Mouse (Mus musculus) forebrain, embryonic 16.5 days (tissue): ENCODE measurements at regions not wholly inside any gene's neighbourhood (a gene's known extent, or its start where the extent isn't known, plus 50 kb on each side); places are given as distances from the start of the nearest gene placed in this dataset.
A peak's percentile ranks its signal among the peaks of the same experiment; 100 is the strongest.

Source experiments
- ATAC-seq: fragments of 200-750 bp; cut with Nextera tagmentation; 2 replicates; pipeline ENCODE4 v1.8.0; 2017; ENCODE audit warnings: mild to moderate bottlenecking, moderate library complexity
- H3K27ac ChIP-seq: fragments of 300-500 bp; sonication (generic); 2 replicates; pipeline ENCODE4 v1.5.1; 2014; ENCODE audit warnings: low read length, control low read depth
- H3K27me3 ChIP-seq: fragments of 300-500 bp; sonication (generic); replicated peaks from 2 replicates; pipeline ENCODE4 v1.6.1; 2014; ENCODE audit warnings: low read length; ENCODE audit not compliant: control insufficient read depth, insufficient read depth
- H3K36me3 ChIP-seq: fragments of 300-500 bp; sonication (generic); 2 replicates; pipeline ENCODE4 v1.6.1; 2014; ENCODE audit not compliant: control insufficient read depth, insufficient read depth
- H3K4me1 ChIP-seq: fragments of 300-500 bp; sonication (generic); replicated peaks from 2 replicates; pipeline ENCODE4 v1.6.1; 2014; ENCODE audit warnings: low read length; ENCODE audit not compliant: control insufficient read depth, insufficient read depth
- H3K4me2 ChIP-seq: fragments of 300-500 bp; sonication (generic); 2 replicates; pipeline ENCODE4 v1.6.1; 2014; ENCODE audit warnings: mild to moderate bottlenecking, low read length, control low read depth
- H3K4me3 ChIP-seq: fragments of 300-500 bp; sonication (generic); replicated peaks from 2 replicates; pipeline ENCODE4 v1.5.1; 2014; ENCODE audit warnings: mild to moderate bottlenecking, low read length, control low read depth
- H3K9ac ChIP-seq: fragments of 300-500 bp; sonication (generic); replicated peaks from 2 replicates; pipeline ENCODE4 v1.6.1; 2014; ENCODE audit warnings: low read depth, low read length, control low read depth
- H3K9me3 ChIP-seq: fragments of 300-500 bp; sonication (generic); 2 replicates; pipeline ENCODE4 v1.6.1; 2016; ENCODE audit warnings: low read length; ENCODE audit not compliant: control insufficient read depth
- WGBS: fragments of 180-500 bp; shearing (Covaris S2); extraction: QIAGEN DNeasy Blood & Tissue Kit; methylation state at CpG from one replicate; pipeline ENCODE4 v1.1.7; 2014; 5-methylcytosine and 5-hydroxymethylcytosine counted together

DNA sequence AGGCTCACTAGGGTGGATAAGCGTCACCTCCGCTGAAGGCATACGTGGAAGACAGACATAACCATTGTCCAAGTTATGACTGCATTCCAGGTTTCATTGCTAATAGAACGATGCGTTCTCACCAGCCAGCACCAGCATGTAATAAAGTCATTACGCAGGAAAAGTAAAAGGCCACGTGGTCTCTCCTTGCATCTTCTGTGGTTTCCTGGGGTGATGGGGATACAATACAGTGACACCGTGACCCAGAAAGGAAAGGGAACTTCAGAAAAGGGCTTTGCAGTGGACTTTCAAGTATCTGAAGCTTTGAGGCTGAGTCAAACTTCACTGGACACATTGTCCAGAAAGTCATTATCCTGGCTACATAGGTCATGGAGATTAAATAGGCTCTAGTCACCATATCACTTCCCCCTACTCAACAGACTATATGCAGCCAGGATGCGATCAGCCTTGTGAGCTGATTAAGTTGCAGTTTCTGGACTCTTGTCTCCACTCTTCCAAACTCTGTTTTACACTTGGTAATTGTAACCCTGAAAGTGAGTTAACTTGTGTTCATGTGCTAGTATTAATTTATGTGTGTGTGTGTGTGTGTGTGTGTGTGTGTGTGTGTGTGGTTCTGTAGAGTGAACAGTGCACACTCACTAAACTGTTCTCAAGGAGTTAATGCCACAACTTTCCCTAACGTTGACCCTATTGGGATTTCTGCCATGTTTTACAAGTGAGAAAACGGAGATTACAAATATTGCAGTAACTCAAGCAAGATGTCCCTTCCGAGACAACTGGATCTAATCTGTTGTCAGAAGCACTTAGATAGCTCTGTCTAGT, 522.2 kb downstream of the Rwdd3 start:
- no peaks in the 10 kb centered on the region for H3K4me1 ChIP-seq
- H3K36me3 ChIP-seq, result no peaks in the 10 kb centered on the region
- H3K27me3 ChIP-seq, result no peaks in the 10 kb centered on the region
- H3K4me3 ChIP-seq, result no peak overlapping the region
- no peak overlapping the region for H3K27ac ChIP-seq
- no peaks in the 10 kb centered on the region for H3K9me3 ChIP-seq
- ATAC-seq, result no peak
- no peak overlapping the region for H3K9ac ChIP-seq
- 76% methylated on average over 12 of the region's 12 CpGs for WGBS
- H3K4me2 ChIP-seq, result no peak overlapping the region

DNA sequence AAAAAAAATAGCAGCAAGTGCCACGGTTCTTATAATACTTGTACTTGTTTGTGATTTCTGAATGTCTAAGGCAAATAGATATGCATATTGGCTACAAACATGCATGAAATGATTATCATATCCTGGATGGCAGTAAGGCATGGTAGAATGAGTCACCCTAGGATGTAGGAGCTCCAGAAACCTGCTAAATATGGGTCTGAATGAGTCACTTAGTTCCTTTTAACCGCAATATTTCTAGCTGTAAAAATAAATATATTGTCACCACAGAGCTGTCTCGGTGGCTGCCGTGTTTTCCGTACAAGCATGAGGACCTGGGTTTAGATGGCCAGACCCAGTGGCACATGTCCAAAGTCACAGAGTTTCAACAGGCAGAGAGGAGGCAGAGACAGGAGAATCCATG, 523.1 kb downstream of the Rwdd3 start:
- H3K4me3 ChIP-seq, result no peak overlapping the region
- H3K4me2 ChIP-seq, result no peak overlapping the region
- no peaks in the 10 kb centered on the region for H3K9me3 ChIP-seq
- no peak overlapping the region for H3K27ac ChIP-seq
- H3K4me1 ChIP-seq, result no peaks in the 10 kb centered on the region
- WGBS, result 94% methylated on average over 5 of the region's 5 CpGs
- no peaks in the 10 kb centered on the region for H3K27me3 ChIP-seq
- H3K9ac ChIP-seq, result no peak overlapping the region
- ATAC-seq, result no peak
- no peaks in the 10 kb centered on the region for H3K36me3 ChIP-seq

- Histone ChIP-seq H3K36me3 (no peaks in the 10 kb centered on the region), H3K27me3 (no peaks in the 10 kb centered on the region), H3K27ac (peak overlapping the region; percentile 52; the same call in 1 of the 2 replicates), H3K9me3 (no peaks in the 10 kb centered on the region), H3K4me3 (no peak overlapping the region), H3K4me2 (no peak overlapping the region), H3K4me1 (no peaks in the 10 kb centered on the region), H3K9ac (no peak overlapping the region)
- peak; percentile 82 for ATAC-seq
- 53% methylated on average over 9 of the region's 9 CpGs for WGBS
These were observed 534.7 kb downstream of the Rwdd3 start for GRCm38 (mm10) chr3:120636669-120637305.

- Histone ChIP-seq H3K9ac (no peak overlapping the region), H3K4me2 (no peak overlapping the region), H3K27me3 (no peaks in the 10 kb centered on the region), H3K9me3 (no peaks in the 10 kb centered on the region), H3K4me1 (no peaks in the 10 kb centered on the region), H3K4me3 (no peak overlapping the region), H3K36me3 (no peaks in the 10 kb centered on the region), H3K27ac (no peak overlapping the region)
- WGBS, result 58% methylated on average over 6 of the region's 6 CpGs
- ATAC-seq, result peak; percentile 75
These were observed 553.1 kb downstream of the Rwdd3 start for GRCm38 (mm10) chr3:120618358-120618757.

DNA sequence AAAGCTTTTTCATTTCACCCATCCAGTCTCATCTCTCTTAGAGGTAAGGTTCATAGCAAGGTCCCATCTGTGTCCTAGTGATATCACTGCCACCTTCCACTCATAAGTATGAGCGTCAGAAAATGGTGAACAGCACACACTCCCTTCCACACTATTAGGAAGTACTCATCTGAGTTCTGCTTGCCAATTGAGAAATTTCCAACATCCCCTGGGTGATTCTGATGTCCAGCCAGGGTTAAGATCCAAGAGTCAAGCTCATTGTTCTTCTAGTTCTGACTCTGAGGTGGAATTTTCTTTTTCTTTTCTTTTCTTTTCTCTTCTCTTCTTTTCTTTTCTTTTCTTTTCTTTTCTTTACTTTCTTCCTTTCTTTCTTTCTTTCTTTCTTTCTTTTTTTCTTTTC, 577.3 kb downstream of the Rwdd3 start:
- no peak for ATAC-seq
- H3K9ac ChIP-seq, result no peak overlapping the region
- 94% methylated on average over 1 of the region's 1 CpGs for WGBS
- H3K4me3 ChIP-seq, result no peak overlapping the region
- H3K9me3 ChIP-seq, result no peaks in the 10 kb centered on the region
- H3K4me2 ChIP-seq, result no peak overlapping the region
- H3K4me1 ChIP-seq, result no peaks in the 10 kb centered on the region
- no peaks in the 10 kb centered on the region for H3K27me3 ChIP-seq
- H3K36me3 ChIP-seq, result no peaks in the 10 kb centered on the region
- H3K27ac ChIP-seq, result no peak overlapping the region

- Histone ChIP-seq H3K9ac (no peak overlapping the region), H3K4me1 (no peaks in the 10 kb centered on the region), H3K4me2 (no peak overlapping the region), H3K27ac (no peak overlapping the region), H3K4me3 (no peak overlapping the region), H3K9me3 (no peaks in the 10 kb centered on the region), H3K27me3 (no peaks in the 10 kb centered on the region), H3K36me3 (no peaks in the 10 kb centered on the region)
- 26% methylated on average over 2 of the region's 2 CpGs for WGBS
- peak; percentile 52 for ATAC-seq
These were observed 580.3 kb downstream of the Rwdd3 start for GRCm38 (mm10) chr3:120591183-120591582.

- Histone ChIP-seq H3K27me3 (no peaks in the 10 kb centered on the region), H3K9ac (no peak overlapping the region), H3K36me3 (no peaks in the 10 kb centered on the region), H3K4me1 (peaks cover 14% of the 10 kb centered on the region), H3K27ac (peak overlapping the region; percentile 53), H3K9me3 (no peaks in the 10 kb centered on the region), H3K4me2 (no peak overlapping the region), H3K4me3 (no peak overlapping the region)
- ATAC-seq, result peak; percentile 94
- 26% methylated on average over 6 of the region's 6 CpGs for WGBS
These were observed 600.6 kb downstream of the Rwdd3 start for GRCm38 (mm10) chr3:120570806-120571425.

- H3K4me2 ChIP-seq, result peak overlapping the region; percentile 4; the same call in 1 of the 2 replicates
- H3K9ac ChIP-seq, result no peak overlapping the region
- no peaks in the 10 kb centered on the region for H3K36me3 ChIP-seq
- H3K4me3 ChIP-seq, result no peak overlapping the region
- H3K27ac ChIP-seq, result peak overlapping the region; percentile 41; the same call in 1 of the 2 replicates
- H3K9me3 ChIP-seq, result no peaks in the 10 kb centered on the region
- no peaks in the 10 kb centered on the region for H3K27me3 ChIP-seq
- peak; percentile 86 for ATAC-seq
- 40% methylated on average over 21 of the region's 21 CpGs for WGBS
- H3K4me1 ChIP-seq, result peaks cover 5% of the 10 kb centered on the region
These were observed 629.7 kb downstream of the Rwdd3 start for GRCm38 (mm10) chr3:120541556-120542476.
